ENCODE assay signal across 7 mouse cellular contexts in genomic region chr3:57204066-57204723, GRCm38 (mm10).
A peak's percentile ranks its signal among the peaks of the same experiment; 100 is the strongest.
DNase-seq lines count a peak whose midpoint lies in the region; ATAC-seq and TF ChIP-seq lines count a peak whose summit lies in the region.

No protein-coding gene starts in this region.

- H3K4me3 ChIP-seq in stomach, postnatal 0 days (ENCODE audit: low read depth, low read length), result no peak overlapping the region

- TF ChIP-seq CTCF in stomach, postnatal 0 days (IDR thresholded peaks at IDR 0.05; ENCODE audit: low read depth), result peak; percentile 84

- H3K27me3 ChIP-seq in stomach, postnatal 0 days (ENCODE audit: control insufficient read depth, insufficient read depth, low read length), result no peaks in the 10 kb centered on the region

- no peak for ATAC-seq in stomach, postnatal 0 days (ENCODE audit: low FRiP score, low TSS enrichment)

- no peaks in the 10 kb centered on the region for H3K4me1 ChIP-seq in stomach, postnatal 0 days (replicated peaks; ENCODE audit: control insufficient read depth, insufficient read depth)

- H3K27ac ChIP-seq in stomach, postnatal 0 days (replicated peaks), result no peak overlapping the region

- no peak overlapping the region for H3K9ac ChIP-seq in stomach, postnatal 0 days (ENCODE audit: low read length)

- no peak for TF ChIP-seq EP300 in stomach, postnatal 0 days (optimal IDR thresholded peaks at IDR 0.05)

- peak; percentile 52 for DNase-seq in testis, postnatal 10 days (ENCODE audit: low spot score)
- no peak for DNase-seq in testis, postnatal 14 days (ENCODE audit: low spot score)
- DNase-seq in brain, embryonic 18.5 days (ENCODE audit: low read depth, low spot score), result peak; percentile 63
- DNase-seq in fibroblast of lung, adult 2 months (ENCODE audit: low read depth), result peak; percentile 68
- DNase-seq in kidney, postnatal 4 days, result peak; percentile 55 to 59
- peak; percentile 61 for DNase-seq in lung, postnatal 36 days
- no peak for DNase-seq in stomach, postnatal 0 days (ENCODE audit: low spot score)

- H3K9me3 ChIP-seq in stomach, postnatal 0 days (ENCODE audit: control insufficient read depth, low read length), result no peaks in the 10 kb centered on the region

- no peaks in the 10 kb centered on the region for H3K36me3 ChIP-seq in stomach, postnatal 0 days (ENCODE audit: control insufficient read depth, insufficient read depth, low read length)

- no peak overlapping the region for H3K4me2 ChIP-seq in stomach, postnatal 0 days (replicated peaks; ENCODE audit: low read depth)

- 22% methylated on average over 3 of the region's 3 CpGs for WGBS in stomach, postnatal 0 days

Comparison
In these comparisons a context has a peak if more than half of its experiments do, and no peak if none do; other contexts are left out.
1. DNase-seq: peak in testis, postnatal 10 days (single experiment), brain, embryonic 18.5 days (single experiment), fibroblast of lung, adult 2 months (single experiment), kidney, postnatal 4 days (2 of 2) and lung, postnatal 36 days (single experiment); none in testis, postnatal 14 days (single experiment) and stomach, postnatal 0 days (single experiment).